Mouse (Mus musculus): ENCODE measurements around the gene Mcrip1. TPM values are rescaled to one million over a fixed set of nuclear protein-coding genes. Genes with fewer than 3 reads are reported as not detected.
A peak's percentile ranks its signal among the peaks of the same experiment; 100 is the strongest.

Mcrip1 gene
- total RNA-seq, 2 experiments from 2014 or later = 74.9 to 77.0 TPM

DNA sequence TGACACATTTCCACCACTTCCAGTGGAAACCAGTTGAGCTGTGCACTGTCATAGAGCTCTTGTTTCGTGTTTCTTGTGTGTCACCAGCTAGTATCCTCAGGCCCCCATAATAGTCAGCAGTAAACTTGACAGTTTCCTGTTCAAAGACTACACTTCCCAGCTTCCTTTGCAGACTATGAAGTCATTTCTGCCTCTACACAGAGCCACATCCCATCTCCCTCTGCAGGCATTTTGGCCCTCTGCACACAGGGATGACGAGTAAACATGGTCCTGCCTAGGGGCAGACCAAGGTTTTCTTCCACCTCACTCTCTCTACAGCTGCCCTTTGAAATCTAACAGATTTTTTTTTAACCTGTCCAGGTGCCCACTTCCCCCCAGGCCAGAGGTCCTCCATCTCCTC, 2.1 kb downstream of the Mcrip1 start:
- DNase-seq (ENCODE audit: low spot score in 2 of 2) = no peak

DNA sequence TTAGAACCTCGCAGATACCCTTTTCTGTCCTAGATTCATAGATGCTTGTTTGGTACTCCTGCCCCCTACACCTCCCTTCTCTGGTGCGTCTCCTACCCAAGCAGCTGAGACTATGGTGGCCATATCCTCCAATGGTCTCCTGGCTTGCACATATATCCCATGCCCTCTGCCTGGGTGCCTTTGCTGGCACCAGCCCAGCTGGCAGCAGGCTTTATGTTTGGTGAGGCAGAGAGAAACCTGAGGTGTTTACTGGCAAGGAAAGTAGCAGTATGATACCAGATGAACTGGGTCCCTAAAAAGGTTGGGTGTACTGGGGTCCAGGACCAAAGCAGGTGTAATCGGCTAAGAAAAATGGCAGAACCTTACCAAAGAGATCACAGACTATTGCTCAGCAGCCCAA, 3.6 kb downstream of the Mcrip1 start:
- DNase-seq (ENCODE audit: low spot score in 2 of 2) = no peak

DNA sequence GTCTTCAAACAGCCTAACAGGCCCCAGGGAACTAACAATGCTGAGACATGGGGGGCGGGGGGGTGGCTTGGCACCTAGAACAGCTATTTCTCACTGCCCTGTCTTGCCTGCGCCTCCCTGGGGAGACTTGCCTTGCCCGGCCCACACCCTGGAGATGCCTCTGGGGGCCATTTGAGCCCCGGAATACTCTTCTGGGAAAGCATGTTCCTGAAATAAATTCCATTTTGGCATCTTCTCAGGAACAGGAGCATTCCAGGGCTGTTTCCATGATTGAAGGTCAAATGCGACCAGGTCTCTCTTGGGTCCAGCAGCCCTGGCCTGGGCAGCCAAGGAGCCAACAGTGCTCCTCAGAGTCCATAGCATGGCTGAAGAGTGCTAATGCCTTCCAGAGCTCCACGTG, 7.2 kb downstream of the Mcrip1 start:
- DNase-seq (ENCODE audit: low spot score in 2 of 2) = no peak

DNA sequence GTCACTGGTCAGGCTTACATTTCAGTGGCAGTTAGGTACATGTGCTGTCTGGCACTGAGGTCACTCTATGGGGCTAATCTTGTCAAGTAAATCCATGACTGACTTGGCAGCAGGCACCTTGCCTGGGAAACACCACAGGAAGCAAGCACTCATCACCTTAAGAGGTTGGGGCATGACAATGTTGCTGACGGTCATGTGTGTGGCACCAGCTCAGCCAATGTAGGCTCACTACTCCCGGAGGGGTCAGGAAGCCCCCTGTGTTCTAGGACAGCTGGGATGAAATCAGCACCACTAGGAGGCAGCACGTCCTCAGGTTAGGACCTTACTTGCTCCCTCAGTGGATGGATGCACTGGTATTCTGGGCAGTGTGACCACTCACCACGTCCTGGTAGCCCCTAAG, 7.6 kb downstream of the Mcrip1 start:
- no peak for DNase-seq (ENCODE audit: low spot score in 2 of 2)

DNA sequence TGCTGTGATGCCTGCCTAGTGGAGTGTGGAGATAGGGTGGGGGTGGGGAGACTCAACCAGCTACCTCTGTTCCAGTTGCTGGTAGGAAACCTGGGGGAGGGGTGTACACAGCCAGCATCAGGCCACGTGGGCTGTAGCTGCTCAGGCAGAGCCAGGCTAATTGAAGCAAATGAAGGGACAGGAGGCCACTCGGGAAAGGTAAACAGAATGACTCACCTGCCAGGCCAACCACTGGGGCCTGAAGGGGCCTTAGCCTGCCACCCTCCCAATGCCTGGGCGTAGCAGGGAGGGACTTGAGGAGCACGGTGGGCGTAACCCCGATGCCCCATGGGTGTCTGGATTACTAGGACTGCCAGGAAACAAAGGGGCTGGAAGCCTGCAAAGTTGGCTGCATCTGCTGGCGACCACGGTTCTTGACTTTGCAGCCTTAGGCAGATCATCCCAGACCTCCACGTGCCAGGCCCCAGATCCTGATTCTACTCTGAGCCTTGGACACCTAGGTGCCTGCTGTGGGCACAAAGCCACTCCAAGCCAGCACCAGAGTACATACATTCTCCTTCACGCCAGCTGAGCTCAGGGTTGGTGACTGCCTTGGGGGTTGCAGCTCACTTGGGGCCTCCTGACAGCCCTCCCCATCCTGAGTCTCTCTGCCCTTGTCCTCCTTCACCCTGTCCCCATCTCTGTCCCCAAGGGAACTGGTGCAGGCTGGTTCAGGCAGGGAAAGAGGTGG, 10.1 kb downstream of the Mcrip1 start:
- no peak for DNase-seq (ENCODE audit: low spot score in 2 of 2)

DNA sequence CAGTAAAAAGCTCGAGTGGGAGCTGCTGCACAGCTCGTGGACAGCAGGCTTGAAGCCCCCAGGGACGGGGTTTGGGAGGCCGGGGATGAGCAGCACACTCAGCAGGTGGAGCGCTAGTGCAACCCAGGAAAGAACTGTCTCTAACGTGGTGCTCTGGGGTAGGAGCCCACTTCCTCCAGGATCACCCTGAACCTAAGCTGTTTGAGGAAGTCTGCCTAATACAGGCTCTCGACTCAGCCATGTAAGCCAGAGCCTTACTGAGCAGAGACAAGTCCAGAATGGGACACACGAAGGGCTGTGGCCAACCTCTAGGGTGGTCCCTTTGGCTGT, 10.6 kb downstream of the Mcrip1 start:
- no peak for DNase-seq (ENCODE audit: low spot score in 2 of 2)

DNA sequence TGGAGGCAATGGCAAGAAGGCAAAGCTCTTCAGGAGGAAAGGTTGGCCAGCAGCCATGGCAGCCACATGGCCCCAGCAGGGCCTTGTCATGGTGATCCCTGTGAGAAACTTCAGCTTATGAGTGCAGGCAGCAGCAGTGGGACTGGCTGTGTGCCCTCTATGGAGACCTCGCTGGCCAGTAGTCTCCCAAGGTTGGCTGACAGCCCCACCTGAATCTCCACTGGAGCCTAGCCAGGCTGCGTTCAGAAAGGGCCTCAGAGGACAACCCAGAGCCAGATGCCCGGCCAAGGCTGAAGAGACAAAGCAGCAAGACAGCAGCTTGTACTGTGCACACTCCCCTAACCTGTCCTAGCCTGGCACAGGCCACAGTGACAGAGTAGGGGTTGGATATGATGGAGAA, 11.0 kb downstream of the Mcrip1 start:
- no peak for DNase-seq (ENCODE audit: low spot score in 2 of 2)

DNA sequence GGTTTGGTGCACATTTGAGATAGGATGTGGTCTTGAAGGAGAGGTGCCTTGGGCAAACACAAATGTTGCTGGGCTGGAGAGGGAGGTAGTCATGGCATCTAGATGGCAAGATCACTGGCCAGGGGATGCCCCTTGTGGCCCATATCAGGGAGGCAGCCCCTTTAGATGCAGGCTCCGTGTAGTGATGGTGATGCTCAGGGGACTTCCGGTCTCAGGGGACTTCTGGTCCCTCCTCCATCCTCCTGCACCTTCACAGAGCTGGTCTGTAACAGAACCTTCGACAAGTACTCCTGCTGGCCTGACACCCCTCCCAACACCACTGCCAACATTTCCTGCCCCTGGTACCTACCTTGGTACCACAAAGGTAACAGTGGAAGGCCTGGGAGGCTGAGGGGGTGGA, 13.7 kb downstream of the Mcrip1 start:
- DNase-seq (ENCODE audit: low spot score in 2 of 2) = no peak

DNA sequence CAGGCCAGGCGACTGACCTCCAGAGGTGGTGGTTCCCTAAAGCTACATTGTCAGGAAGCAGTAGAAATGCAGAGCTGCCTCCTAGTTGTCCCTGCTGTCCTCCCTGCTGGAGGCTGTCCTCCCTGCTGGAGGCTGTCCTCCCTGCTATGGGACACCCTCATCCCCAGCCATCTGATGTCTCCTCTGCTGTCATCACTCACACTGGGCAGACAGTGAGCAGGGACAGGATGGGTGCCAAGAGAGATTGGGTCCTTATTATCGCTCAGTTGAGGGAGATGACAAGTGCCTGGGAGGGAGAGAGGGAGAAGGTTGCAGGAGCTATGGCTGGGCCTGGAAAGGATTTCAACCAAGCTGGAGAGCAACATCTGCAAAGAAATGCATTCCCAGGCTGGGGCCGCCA, 14.4 kb downstream of the Mcrip1 start:
- DNase-seq (ENCODE audit: low spot score in 2 of 2) = no peak

DNA sequence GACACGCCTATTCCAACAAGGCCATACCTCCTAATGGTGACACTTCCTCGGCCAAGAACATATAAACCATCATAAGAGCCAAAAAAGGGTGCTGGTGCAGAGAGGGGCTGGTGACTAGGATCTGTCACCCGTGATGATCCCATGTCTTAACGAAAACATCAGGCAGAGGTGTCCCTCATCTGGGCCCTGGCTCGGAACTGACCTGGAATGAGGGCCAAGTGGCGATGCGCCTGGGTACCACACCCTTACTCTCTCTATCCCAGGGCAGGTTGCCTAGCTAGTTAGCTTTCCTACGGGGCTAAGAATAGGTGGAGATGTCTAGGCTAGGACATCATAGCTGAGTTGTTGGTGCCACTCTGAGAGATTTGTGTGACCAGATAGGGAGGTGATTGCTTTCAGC, 15.4 kb downstream of the Mcrip1 start:
- no peak for DNase-seq (ENCODE audit: low spot score in 2 of 2)

DNA sequence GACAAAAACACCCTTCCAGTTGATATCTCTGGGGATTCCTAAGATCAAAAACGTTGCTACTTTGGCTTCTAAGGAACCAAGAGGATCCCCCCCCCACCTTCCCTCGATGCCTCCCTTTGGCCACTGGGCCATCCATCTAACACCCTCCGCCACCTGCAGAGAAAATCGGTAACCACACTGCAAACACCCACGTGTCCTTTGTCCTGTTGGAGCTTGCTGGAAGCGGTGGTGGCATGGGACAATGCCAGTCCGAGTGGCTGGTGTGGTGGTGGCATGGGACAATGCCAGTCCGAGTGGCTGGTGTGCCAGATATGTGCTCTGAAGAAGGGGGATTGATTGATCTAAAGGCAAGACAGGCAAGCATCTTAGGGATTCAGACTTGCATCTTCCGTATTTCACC, 17.9 kb downstream of the Mcrip1 start:
- DNase-seq (ENCODE audit: low spot score in 2 of 2) = no peak

DNA sequence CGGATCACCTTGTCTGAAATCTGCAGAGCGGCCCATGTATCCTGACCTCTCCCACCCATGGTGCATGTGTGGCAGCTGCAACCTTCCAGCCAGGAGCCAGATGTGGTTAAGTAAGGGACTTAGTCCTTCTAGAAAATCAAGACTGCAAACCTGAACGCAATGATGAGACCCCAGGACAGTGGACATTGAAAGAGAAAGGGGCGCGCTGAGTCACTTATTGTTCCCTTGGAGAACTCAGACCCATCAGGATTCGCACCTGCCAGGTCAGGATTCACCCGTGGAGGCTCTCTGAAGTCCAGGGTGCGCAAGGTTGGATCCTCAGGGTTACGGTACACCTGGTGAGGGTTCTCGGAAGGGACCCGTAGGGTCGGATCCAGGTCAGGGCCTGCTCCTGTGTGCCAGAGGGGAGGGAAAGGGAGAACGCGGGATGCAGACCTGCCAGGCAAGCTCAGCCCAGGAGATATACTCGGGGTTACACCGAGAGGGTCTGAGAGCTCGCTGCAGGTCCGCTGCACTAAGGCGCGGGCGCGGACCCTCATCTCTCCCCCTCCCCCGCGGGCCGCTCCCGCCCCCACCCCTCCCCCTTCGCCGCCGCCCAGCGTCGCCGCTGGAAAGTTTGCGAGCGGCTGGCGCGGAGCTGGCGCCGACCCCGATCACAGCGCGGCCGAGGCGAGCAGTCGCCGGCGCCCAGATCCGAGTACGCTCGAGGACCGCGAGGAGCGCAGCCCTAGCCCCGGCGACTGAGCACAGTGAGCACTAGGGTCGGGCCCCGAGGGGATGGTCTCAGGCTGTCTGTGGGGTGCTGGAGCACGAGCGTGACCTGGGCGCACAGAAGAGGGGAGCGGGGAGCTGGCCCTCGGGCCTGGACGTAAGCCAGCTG, 19.2 kb downstream of the Mcrip1 start, which contains the start of gene Gcgr:
Gene Gcgr, plus strand, starts transcription at position 615 of the 880 bp plus-strand sequence.
- no peak for DNase-seq (ENCODE audit: low spot score in 2 of 2)

DNA sequence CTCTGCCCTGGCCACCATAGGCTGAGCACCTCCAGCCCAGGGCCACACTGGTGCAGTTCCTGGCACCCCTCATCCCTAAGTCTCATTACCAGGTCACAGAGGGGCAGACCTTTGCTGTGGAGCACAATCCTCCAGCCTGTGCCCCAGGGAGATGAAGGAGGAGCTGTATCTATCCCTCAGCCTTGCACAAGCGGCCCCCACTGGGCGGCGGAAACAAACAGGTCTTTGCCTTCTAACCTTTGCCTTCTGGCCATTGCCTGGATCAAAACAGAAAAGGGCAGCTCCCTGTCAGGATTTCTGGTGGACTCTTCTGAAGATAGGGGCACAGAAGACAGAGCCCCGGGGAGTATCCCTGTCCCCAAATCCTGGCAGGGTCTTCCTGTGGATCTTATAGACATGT, 20.6 kb downstream of the Mcrip1 start:
- no peak for DNase-seq (ENCODE audit: low spot score in 2 of 2)

DNA sequence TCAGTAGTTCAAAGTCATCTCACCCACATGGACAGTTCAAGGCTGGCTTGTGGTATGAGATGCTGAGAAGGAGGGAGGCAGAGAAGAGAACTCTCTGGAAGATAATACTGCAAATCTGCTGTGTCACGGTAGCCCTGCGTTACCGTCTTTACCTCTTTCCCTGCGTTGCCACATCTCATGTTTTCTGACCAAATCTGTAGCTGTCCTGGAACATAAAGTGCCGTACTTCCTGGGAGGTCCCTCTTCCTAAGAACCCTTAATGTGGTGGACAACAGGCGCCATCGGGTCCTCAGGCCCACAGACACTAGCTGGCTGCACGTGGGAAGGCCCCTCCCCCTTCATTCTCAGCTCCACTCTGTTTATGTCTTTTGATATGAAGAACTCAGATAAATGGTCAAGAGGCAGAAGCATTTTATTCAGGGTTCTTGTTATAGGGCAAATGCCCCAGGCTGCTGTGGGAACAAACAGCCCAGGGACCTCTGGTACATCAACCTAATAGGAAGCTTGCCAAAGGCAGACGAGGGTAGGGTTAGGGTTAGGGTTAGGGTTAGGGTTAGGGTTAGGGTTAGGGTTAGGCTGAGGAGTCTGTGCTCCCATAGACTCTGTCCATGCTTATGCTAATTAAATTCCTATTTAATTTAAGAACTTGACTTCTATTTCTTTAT, 21.7 kb downstream of the Mcrip1 start:
- no peak for DNase-seq (ENCODE audit: low spot score in 2 of 2)

DNA sequence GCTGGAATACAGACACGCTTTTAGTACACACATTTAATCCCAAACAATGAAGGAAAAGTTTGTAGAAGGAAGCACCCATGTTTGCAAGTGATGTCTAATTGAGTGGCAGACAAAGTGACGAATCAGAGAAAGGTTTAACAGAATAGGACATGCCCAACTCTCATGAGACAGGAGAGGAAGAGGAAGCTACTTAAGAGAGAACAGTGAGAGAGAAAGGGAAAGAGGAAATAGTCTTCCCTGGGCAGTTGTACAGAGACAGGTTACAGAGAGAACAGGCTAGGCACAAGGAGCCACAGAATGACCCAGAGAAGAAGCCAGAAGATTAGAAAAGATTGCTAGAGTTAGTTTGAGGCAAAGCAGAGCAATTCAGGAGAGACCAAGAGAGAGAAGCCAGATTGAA, 23.6 kb downstream of the Mcrip1 start:
- no peak for DNase-seq (ENCODE audit: low spot score in 2 of 2)

DNA sequence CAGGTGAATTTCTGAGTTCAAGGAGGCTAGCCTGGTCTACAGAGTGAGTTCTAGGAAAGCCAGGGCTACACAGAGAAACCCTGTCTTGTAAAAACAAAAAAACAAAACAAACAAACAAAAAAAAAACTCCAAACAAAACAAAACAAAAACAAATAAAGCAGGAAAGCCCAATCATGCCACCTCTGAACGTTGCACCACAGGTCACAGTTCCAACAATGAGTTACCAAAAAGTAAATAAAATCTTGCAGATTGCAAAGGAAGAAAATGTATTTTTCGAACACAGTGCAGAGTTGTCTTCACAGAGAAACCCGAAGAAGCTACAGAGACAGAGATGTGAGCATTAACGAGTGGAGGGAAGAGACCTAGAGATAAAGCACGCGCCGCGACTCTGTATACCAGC, 26.9 kb downstream of the Mcrip1 start:
- no peak for DNase-seq (ENCODE audit: low spot score in 2 of 2)

DNA sequence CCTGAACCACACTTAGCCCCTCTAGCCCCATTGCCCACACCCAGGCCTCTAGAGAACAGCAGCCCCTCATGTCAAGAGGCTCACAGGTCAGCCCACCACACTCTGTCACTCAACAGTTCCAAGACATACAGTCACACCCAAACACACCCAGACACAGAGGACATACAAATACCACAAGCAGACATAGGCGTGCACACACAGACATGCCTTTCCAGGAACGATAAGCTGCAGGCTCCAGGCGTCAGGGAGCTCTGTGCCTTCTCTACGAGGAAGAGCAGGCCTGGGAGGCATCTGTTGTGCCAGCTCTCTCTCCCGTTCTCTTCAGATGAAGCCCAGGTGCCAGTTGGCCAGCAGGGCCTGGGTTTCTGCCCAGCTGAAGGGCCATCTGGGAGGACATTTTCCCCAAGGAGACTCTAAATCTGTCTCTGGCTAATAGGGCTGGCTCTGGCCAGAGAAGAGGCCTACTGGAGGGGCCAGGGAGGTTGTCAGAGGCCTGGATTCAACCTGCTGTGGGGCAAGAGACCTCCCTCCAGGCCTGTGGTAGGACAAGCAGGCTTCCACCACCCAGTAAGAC, 28.5 kb downstream of the Mcrip1 start:
- DNase-seq (ENCODE audit: low spot score in 2 of 2) = no peak

DNA sequence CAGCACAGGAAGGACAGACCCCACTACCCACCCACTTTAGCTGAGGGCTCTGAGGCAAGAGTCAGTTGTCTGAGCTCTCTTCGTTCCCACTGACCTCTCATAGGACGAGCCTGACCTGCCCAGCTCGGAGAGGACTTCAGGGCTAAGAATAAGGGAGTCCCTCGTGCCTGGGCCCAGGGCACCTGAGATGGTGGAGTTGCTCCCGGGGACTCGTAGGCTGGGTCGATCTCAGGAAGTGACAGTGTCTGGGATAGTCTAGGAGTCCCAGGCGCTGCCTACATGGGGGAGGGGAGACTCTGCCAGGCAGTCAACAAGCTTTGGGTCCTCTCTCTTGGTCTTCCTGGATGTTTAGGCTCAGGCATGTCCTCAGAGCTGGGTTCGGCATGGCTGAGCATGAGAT, 29.0 kb downstream of the Mcrip1 start:
- no peak for DNase-seq (ENCODE audit: low spot score in 2 of 2)

DNA sequence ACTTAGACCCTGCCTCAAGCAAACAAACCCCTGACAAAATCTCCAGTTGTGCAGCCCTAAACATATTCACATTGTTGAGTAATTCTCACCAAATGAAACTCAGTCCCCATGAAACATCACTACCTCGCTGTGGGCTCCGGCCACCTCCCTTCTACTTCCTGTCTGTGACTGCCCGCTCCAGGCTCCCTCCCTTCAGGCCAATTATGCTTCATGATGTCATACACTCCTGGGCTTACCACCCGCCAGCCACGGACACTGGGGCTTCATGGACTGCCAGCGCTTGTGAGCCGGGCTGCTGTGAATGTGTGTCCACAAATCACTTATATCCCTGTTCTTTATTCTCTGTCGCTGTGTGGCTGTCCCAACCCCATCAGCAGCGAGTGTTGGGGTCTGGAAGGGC, 29.8 kb downstream of the Mcrip1 start:
- no peak for DNase-seq (ENCODE audit: low spot score in 2 of 2)

DNA sequence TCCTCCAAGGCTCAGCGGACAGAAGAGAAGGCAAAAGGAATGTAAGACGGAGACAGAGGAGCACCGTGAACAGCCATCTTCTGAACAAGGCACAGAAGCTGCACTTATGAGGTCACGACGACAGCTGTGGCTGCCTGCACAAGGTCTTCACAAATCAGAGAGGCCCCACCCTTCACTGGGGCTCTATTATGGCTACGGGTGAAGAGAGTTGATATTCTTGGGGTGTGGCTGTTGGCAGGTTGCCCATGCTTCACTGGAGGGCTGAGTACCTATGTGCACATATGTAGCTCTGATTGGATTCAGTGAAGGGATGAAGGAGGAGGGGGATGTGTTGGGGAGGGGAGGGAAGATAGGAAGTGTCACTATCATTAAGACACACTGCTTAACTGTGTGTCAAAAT, 31.0 kb downstream of the Mcrip1 start:
- DNase-seq (ENCODE audit: low spot score in 2 of 2) = no peak

DNA sequence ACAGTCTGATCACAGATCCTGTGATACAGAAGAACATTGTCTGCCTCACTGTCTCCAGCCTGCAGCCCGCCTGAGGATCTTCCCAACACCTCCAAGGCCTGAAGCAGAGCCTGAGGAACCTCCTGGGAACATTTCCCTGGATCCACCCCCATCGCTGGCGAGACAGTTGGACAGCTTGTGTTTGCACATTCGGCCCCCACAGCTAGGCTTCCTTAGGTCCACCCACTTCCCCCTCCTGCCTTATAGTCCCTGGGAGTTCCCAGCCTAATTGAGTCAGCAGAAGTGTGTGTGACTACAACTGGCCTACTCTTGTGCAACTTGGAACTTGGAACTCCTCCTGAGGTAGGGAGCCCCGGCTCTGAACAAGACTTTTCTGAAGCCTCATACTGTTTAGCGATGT, 31.5 kb downstream of the Mcrip1 start:
- peak; percentile 81 to 87 for DNase-seq (ENCODE audit: low spot score in 2 of 2)

DNA sequence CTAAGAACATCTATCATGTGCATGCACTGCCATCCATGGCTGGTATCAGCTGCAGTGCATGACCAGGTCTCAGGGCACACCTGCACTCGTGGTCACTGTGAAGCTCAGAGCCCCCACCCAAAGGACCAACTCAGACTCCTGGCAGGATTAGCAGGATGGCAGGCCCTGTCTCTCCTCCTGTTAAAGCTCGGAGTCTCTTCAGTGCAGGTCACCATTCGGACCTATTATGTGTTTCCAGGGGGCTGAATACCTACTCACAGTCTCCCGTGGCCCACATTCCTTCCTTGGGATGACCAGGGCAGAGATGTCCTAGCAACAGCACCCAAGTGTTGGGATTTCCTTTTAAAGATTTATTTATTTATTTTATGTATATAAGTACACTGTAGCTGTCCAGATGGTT, 32.4 kb downstream of the Mcrip1 start:
- DNase-seq (ENCODE audit: low spot score in 2 of 2) = no peak

Data from left cerebral cortex, adult 18-20 months (tissue).